Mouse (Mus musculus): ENCODE measurements around the gene Anp32e.
"Not testable (repeated sequence)": the region's sequence is repeated elsewhere in the genome, so short reads cannot be mapped to it uniquely, and the experiment has no call there.

The Anp32e gene

GRCm38 (mm10) chr3:95904568-95904967 is 24.5 kb upstream of the Anp32e start, which contains the start of gene Car14:
TSS of gene Car14 (minus strand) at chr3:95904691.
- DNase-seq: peak; percentile 64

- no peak for DNase-seq
These were observed 23.7 kb upstream of the Anp32e start for GRCm38 (mm10) chr3:95905146-95905939.

GRCm38 (mm10) chr3:95905940-95906492 is 23.0 kb upstream of the Anp32e start:
- DNase-seq: peak; percentile 56

- DNase-seq: peak; percentile 61
These were observed 22.2 kb upstream of the Anp32e start for GRCm38 (mm10) chr3:95906860-95907259.

GRCm38 (mm10) chr3:95907613-95908012 is 21.4 kb upstream of the Anp32e start:
- no peak for DNase-seq

- no peak for DNase-seq
These were observed 14.3 kb upstream of the Anp32e start for GRCm38 (mm10) chr3:95914706-95915105.

GRCm38 (mm10) chr3:95916760-95917159 is 12.3 kb upstream of the Anp32e start:
- DNase-seq: no peak

GRCm38 (mm10) chr3:95920532-95920931 is 8.5 kb upstream of the Anp32e start:
- not testable (repeated sequence) for DNase-seq

- not testable (repeated sequence) for DNase-seq
These were observed 5.6 kb upstream of the Anp32e start for GRCm38 (mm10) chr3:95923429-95923828.

- DNase-seq: no peak
These were observed 4.9 kb upstream of the Anp32e start for GRCm38 (mm10) chr3:95924185-95924584.

- no peak for DNase-seq
These were observed 4.0 kb upstream of the Anp32e start for GRCm38 (mm10) chr3:95925087-95925486.

GRCm38 (mm10) chr3:95928261-95928657 is 787 bp upstream of the Anp32e start:
- no peak for DNase-seq

GRCm38 (mm10) chr3:95929581-95930470 is 780 bp downstream of the Anp32e start:
- peak; percentile 67 for DNase-seq

GRCm38 (mm10) chr3:95930471-95930789 is 1.4 kb downstream of the Anp32e start:
- DNase-seq: no peak

- DNase-seq: no peak
These were observed 2.4 kb downstream of the Anp32e start for GRCm38 (mm10) chr3:95931471-95931870.

- DNase-seq: no peak
These were observed 3.1 kb downstream of the Anp32e start for GRCm38 (mm10) chr3:95932157-95932556.

- DNase-seq: peak; percentile 28
These were observed 3.5 kb downstream of the Anp32e start for GRCm38 (mm10) chr3:95932566-95932965.

GRCm38 (mm10) chr3:95933111-95933750 is 4.2 kb downstream of the Anp32e start:
- DNase-seq: no peak

- no peak for DNase-seq
These were observed 5.4 kb downstream of the Anp32e start for GRCm38 (mm10) chr3:95934448-95934847.

- no peak for DNase-seq
These were observed 9.2 kb downstream of the Anp32e start for GRCm38 (mm10) chr3:95938217-95938616.

GRCm38 (mm10) chr3:95938835-95939234 is 9.8 kb downstream of the Anp32e start:
- DNase-seq: peak; percentile 13

GRCm38 (mm10) chr3:95942749-95943148 is 13.7 kb downstream of the Anp32e start:
- no peak for DNase-seq

GRCm38 (mm10) chr3:95943226-95943625 is 14.2 kb downstream of the Anp32e start:
- no peak for DNase-seq
